Mouse (Mus musculus): ENCODE data around the gene Eno3. TPM values are rescaled to one million over a fixed set of nuclear protein-coding genes. Genes with fewer than 3 reads are reported as not detected.

Gene Eno3
- polyA plus RNA-seq, 1 experiment from 2014 or later, result 468 TPM

- no peak overlapping the region for H3K4me2 ChIP-seq (ENCODE audit: low read length)
- H3K4me1 ChIP-seq (ENCODE audit: control insufficient read depth in 2 of 2, insufficient read depth in 2 of 2, low read length in 2 of 2), result peaks cover 5% of the 10 kb centered on the region in 2 experiments
- H3K4me3 ChIP-seq (ENCODE audit: control insufficient read depth in 1 of 2, insufficient read depth in 1 of 2, low read depth in 1 of 2, low read length in 2 of 2), result no peak overlapping the region
- no peaks in the 10 kb centered on the region for H3K27me3 ChIP-seq (ENCODE audit: control insufficient read depth, insufficient read depth, low read length)
- ATAC-seq (ENCODE audit: insufficient number of reproducible peaks, insufficient read depth, low FRiP score, low read depth), result no peak
- H3K36me3 ChIP-seq (ENCODE audit: control insufficient read depth, insufficient read depth, low read length), result peaks cover 79% of the 10 kb centered on the region
- 84% methylated on average over 9 of the region's 9 CpGs for WGBS
- no peaks in the 10 kb centered on the region for H3K9me3 ChIP-seq (ENCODE audit: control insufficient read depth, low read length)
- H3K9ac ChIP-seq (ENCODE audit: low read length), result no peak overlapping the region
- no peak overlapping the region for H3K27ac ChIP-seq (replicated peaks in 1 of 2; ENCODE audit: control insufficient read depth in 1 of 2, insufficient read depth in 1 of 2, low read depth in 2 of 2, low read length in 2 of 2)
These were observed 21.1 kb downstream of the Eno3 start for GRCm38 (mm10) chr11:70678092-70678491.

GRCm38 (mm10) chr11:70678576-70678975 is 21.6 kb downstream of the Eno3 start:
- H3K27ac ChIP-seq (replicated peaks in 1 of 2; ENCODE audit: control insufficient read depth in 1 of 2, insufficient read depth in 1 of 2, low read depth in 2 of 2, low read length in 2 of 2), result no peak overlapping the region
- no peak overlapping the region for H3K9ac ChIP-seq (ENCODE audit: low read length)
- ATAC-seq (ENCODE audit: insufficient number of reproducible peaks, insufficient read depth, low FRiP score, low read depth), result no peak
- no peak overlapping the region for H3K4me2 ChIP-seq (ENCODE audit: low read length)
- H3K4me1 ChIP-seq (ENCODE audit: control insufficient read depth in 2 of 2, insufficient read depth in 2 of 2, low read length in 2 of 2), result peaks cover 5% of the 10 kb centered on the region in 2 experiments
- no peak overlapping the region for H3K4me3 ChIP-seq (ENCODE audit: control insufficient read depth in 1 of 2, insufficient read depth in 1 of 2, low read depth in 1 of 2, low read length in 2 of 2)
- no peaks in the 10 kb centered on the region for H3K9me3 ChIP-seq (ENCODE audit: control insufficient read depth, low read length)
- no peaks in the 10 kb centered on the region for H3K27me3 ChIP-seq (ENCODE audit: control insufficient read depth, insufficient read depth, low read length)
- H3K36me3 ChIP-seq (ENCODE audit: control insufficient read depth, insufficient read depth, low read length), result peaks cover 82% of the 10 kb centered on the region
- WGBS, result 82% methylated on average over 2 of the region's 2 CpGs

GRCm38 (mm10) chr11:70679361-70679760 is 22.4 kb downstream of the Eno3 start:
- Histone ChIP-seq H3K9ac (ENCODE audit: low read length) (no peak overlapping the region), H3K4me1 (ENCODE audit: control insufficient read depth in 2 of 2, insufficient read depth in 2 of 2, low read length in 2 of 2) (peaks cover 5% of the 10 kb centered on the region in 2 experiments), H3K27ac (replicated peaks in 1 of 2; ENCODE audit: control insufficient read depth in 1 of 2, insufficient read depth in 1 of 2, low read depth in 2 of 2, low read length in 2 of 2) (no peak overlapping the region), H3K36me3 (ENCODE audit: control insufficient read depth, insufficient read depth, low read length) (peaks cover 82% of the 10 kb centered on the region), H3K9me3 (ENCODE audit: control insufficient read depth, low read length) (no peaks in the 10 kb centered on the region), H3K4me2 (ENCODE audit: low read length) (no peak overlapping the region), H3K4me3 (ENCODE audit: control insufficient read depth in 1 of 2, insufficient read depth in 1 of 2, low read depth in 1 of 2, low read length in 2 of 2) (no peak overlapping the region), H3K27me3 (ENCODE audit: control insufficient read depth, insufficient read depth, low read length) (no peaks in the 10 kb centered on the region)
- ATAC-seq (ENCODE audit: insufficient number of reproducible peaks, insufficient read depth, low FRiP score, low read depth), result no peak
- WGBS, result 96% methylated on average over 8 of the region's 8 CpGs

- H3K4me1 ChIP-seq (ENCODE audit: control insufficient read depth in 2 of 2, insufficient read depth in 2 of 2, low read length in 2 of 2), result peaks cover 5% of the 10 kb centered on the region in 2 experiments
- peaks cover 82% of the 10 kb centered on the region for H3K36me3 ChIP-seq (ENCODE audit: control insufficient read depth, insufficient read depth, low read length)
- H3K27ac ChIP-seq (replicated peaks in 1 of 2; ENCODE audit: control insufficient read depth in 1 of 2, insufficient read depth in 1 of 2, low read depth in 2 of 2, low read length in 2 of 2), result no peak overlapping the region
- WGBS, result 89% methylated on average over 8 of the region's 8 CpGs
- no peak overlapping the region for H3K4me3 ChIP-seq (ENCODE audit: control insufficient read depth in 1 of 2, insufficient read depth in 1 of 2, low read depth in 1 of 2, low read length in 2 of 2)
- ATAC-seq (ENCODE audit: insufficient number of reproducible peaks, insufficient read depth, low FRiP score, low read depth), result no peak
- H3K27me3 ChIP-seq (ENCODE audit: control insufficient read depth, insufficient read depth, low read length), result no peaks in the 10 kb centered on the region
- H3K9me3 ChIP-seq (ENCODE audit: control insufficient read depth, low read length), result no peaks in the 10 kb centered on the region
- H3K4me2 ChIP-seq (ENCODE audit: low read length), result no peak overlapping the region
- no peak overlapping the region for H3K9ac ChIP-seq (ENCODE audit: low read length)
These were observed 22.9 kb downstream of the Eno3 start for GRCm38 (mm10) chr11:70679894-70680293.

- Histone ChIP-seq H3K4me3 (ENCODE audit: control insufficient read depth in 1 of 2, insufficient read depth in 1 of 2, low read depth in 1 of 2, low read length in 2 of 2) (no peak overlapping the region), H3K4me1 (ENCODE audit: control insufficient read depth in 2 of 2, insufficient read depth in 2 of 2, low read length in 2 of 2) (peaks cover 5% of the 10 kb centered on the region in 2 experiments), H3K9me3 (ENCODE audit: control insufficient read depth, low read length) (no peaks in the 10 kb centered on the region), H3K9ac (ENCODE audit: low read length) (no peak overlapping the region), H3K27me3 (ENCODE audit: control insufficient read depth, insufficient read depth, low read length) (no peaks in the 10 kb centered on the region), H3K4me2 (ENCODE audit: low read length) (no peak overlapping the region), H3K36me3 (ENCODE audit: control insufficient read depth, insufficient read depth, low read length) (peaks cover 82% of the 10 kb centered on the region), H3K27ac (replicated peaks in 1 of 2; ENCODE audit: control insufficient read depth in 1 of 2, insufficient read depth in 1 of 2, low read depth in 2 of 2, low read length in 2 of 2) (no peak overlapping the region)
- ATAC-seq (ENCODE audit: insufficient number of reproducible peaks, insufficient read depth, low FRiP score, low read depth), result no peak
- 56% methylated on average over 12 of the region's 12 CpGs for WGBS
These were observed 24.2 kb downstream of the Eno3 start for GRCm38 (mm10) chr11:70681170-70681569.

GRCm38 (mm10) chr11:70681897-70682581 is 25.0 kb downstream of the Eno3 start:
- ATAC-seq (ENCODE audit: insufficient number of reproducible peaks, insufficient read depth, low FRiP score, low read depth), result no peak
- Histone ChIP-seq H3K27me3 (ENCODE audit: control insufficient read depth, insufficient read depth, low read length) (no peaks in the 10 kb centered on the region), H3K4me3 (ENCODE audit: control insufficient read depth in 1 of 2, insufficient read depth in 1 of 2, low read depth in 1 of 2, low read length in 2 of 2) (no peak overlapping the region), H3K9ac (ENCODE audit: low read length) (no peak overlapping the region; the same call in 1 of the 2 replicates), H3K36me3 (ENCODE audit: control insufficient read depth, insufficient read depth, low read length) (peaks cover 75% of the 10 kb centered on the region), H3K27ac (replicated peaks in 1 of 2; ENCODE audit: control insufficient read depth in 1 of 2, insufficient read depth in 1 of 2, low read depth in 2 of 2, low read length in 2 of 2) (no peak overlapping the region), H3K4me2 (ENCODE audit: low read length) (no peak overlapping the region), H3K4me1 (ENCODE audit: control insufficient read depth in 2 of 2, insufficient read depth in 2 of 2, low read length in 2 of 2) (peaks cover 7 to 9% of the 10 kb centered on the region in 2 experiments), H3K9me3 (ENCODE audit: control insufficient read depth, low read length) (no peaks in the 10 kb centered on the region)
- WGBS, result 25% methylated on average over 11 of the region's 11 CpGs

GRCm38 (mm10) chr11:70683640-70684039 is 26.6 kb downstream of the Eno3 start:
- ATAC-seq (ENCODE audit: insufficient number of reproducible peaks, insufficient read depth, low FRiP score, low read depth), result no peak
- Histone ChIP-seq H3K9ac (ENCODE audit: low read length) (no peak overlapping the region), H3K36me3 (ENCODE audit: control insufficient read depth, insufficient read depth, low read length) (peaks cover 69% of the 10 kb centered on the region), H3K27me3 (ENCODE audit: control insufficient read depth, insufficient read depth, low read length) (no peaks in the 10 kb centered on the region), H3K4me3 (ENCODE audit: control insufficient read depth in 1 of 2, insufficient read depth in 1 of 2, low read depth in 1 of 2, low read length in 2 of 2) (no peak overlapping the region), H3K4me2 (ENCODE audit: low read length) (no peak overlapping the region), H3K9me3 (ENCODE audit: control insufficient read depth, low read length) (no peaks in the 10 kb centered on the region), H3K4me1 (ENCODE audit: control insufficient read depth in 2 of 2, insufficient read depth in 2 of 2, low read length in 2 of 2) (peaks cover 13 to 17% of the 10 kb centered on the region in 2 experiments), H3K27ac (replicated peaks in 1 of 2; ENCODE audit: control insufficient read depth in 1 of 2, insufficient read depth in 1 of 2, low read depth in 2 of 2, low read length in 2 of 2) (no peak overlapping the region)
- 80% methylated on average over 5 of the region's 5 CpGs for WGBS
